Mouse (Mus musculus) midbrain, embryonic 14.5 days (tissue): ENCODE results near the gene Ddx55. TPM values are rescaled to one million over a fixed set of nuclear protein-coding genes. Genes with fewer than 3 reads are reported as not detected.

ENCODE experiments used
- ATAC-seq: fragments of 200-750 bp; cut with Nextera tagmentation; 2 replicates; pipeline ENCODE4 v1.8.0; 2017; ENCODE audit warnings: moderate number of reproducible peaks, moderate library complexity; ENCODE audit not compliant: low FRiP score, low TSS enrichment
- DNase-seq: peaks from one replicate; pipeline ENCODE4 v3.0.0-alpha.2; 2015
- H3K27ac ChIP-seq: fragments of 300-500 bp; sonication (generic); replicated peaks from 2 replicates; pipeline ENCODE4 v1.5.1; 2014; ENCODE audit warnings: mild to moderate bottlenecking, low read depth, low read length, moderate library complexity
- H3K27me3 ChIP-seq: fragments of 300-500 bp; sonication (generic); 2 replicates; pipeline ENCODE4 v1.6.1; 2014; ENCODE audit warnings: low read length, control low read depth, mixed read lengths; ENCODE audit not compliant: control insufficient read depth, insufficient read depth
- H3K36me3 ChIP-seq: fragments of 300-500 bp; sonication (generic); 2 replicates; pipeline ENCODE4 v1.6.1; 2014; ENCODE audit warnings: low read length, control low read depth; ENCODE audit not compliant: control insufficient read depth, insufficient read depth
- H3K4me1 ChIP-seq: fragments of 300-500 bp; sonication (generic); 2 replicates; pipeline ENCODE4 v1.6.1; 2014; ENCODE audit warnings: mild to moderate bottlenecking, antibody characterized with exemption, low read length, control low read depth; ENCODE audit not compliant: control insufficient read depth, insufficient read depth
- H3K4me2 ChIP-seq: fragments of 300-500 bp; sonication (generic); 2 replicates; pipeline ENCODE4 v1.6.1; 2014; ENCODE audit warnings: mild to moderate bottlenecking, low read length, moderate library complexity
- H3K4me3 ChIP-seq: fragments of 300-500 bp; sonication (generic); replicated peaks from 2 replicates; pipeline ENCODE4 v1.5.1; 2014; ENCODE audit warnings: low read depth, low read length
- H3K9ac ChIP-seq: fragments of 300-500 bp; sonication (generic); replicated peaks from 2 replicates; pipeline ENCODE4 v1.6.1; 2014; ENCODE audit warnings: mild to moderate bottlenecking, low read length, moderate library complexity
- H3K9me3 ChIP-seq: fragments of 300-500 bp; sonication (generic); 2 replicates; pipeline ENCODE4 v1.6.1; 2016; ENCODE audit warnings: low read length, control low read depth, mixed read lengths; ENCODE audit not compliant: control insufficient read depth
- WGBS: fragments of 180-500 bp; shearing (Covaris S2); extraction: QIAGEN DNeasy Blood & Tissue Kit; methylation state at CpG from one replicate; pipeline ENCODE4 v1.1.7; 2014; 5-methylcytosine and 5-hydroxymethylcytosine counted together
- polyA plus RNA-seq: library from polyadenylated mRNA; unstranded; fragments of >200 nt; fragmentation: Nextera tagmentation; extraction: Ambion mirVana; gene quantifications from 2 replicates; pipeline ENCODE4 v1.2.1, GENCODE M21; 2014

Gene Ddx55
- polyA plus RNA-seq, 1 experiment from 2014 or later, result 22.1 TPM

- DNase-seq, result peak; percentile 93
- Histone ChIP-seq H3K4me2 (peak within 1 kb of the TSS; percentile 67), H3K9me3 (no peaks in the 10 kb centered on the region), H3K27me3 (no peaks in the 10 kb centered on the region), H3K9ac (peak within 1 kb of the TSS; percentile 65), H3K27ac (peak within 1 kb of the TSS; percentile 77), H3K4me1 (peaks cover 16% of the 10 kb centered on the region), H3K36me3 (no peaks in the 10 kb centered on the region), H3K4me3 (peak within 1 kb of the TSS; percentile 70)
- 1% methylated on average over 82 of the region's 96 CpGs for WGBS
- peak; percentile 93 for ATAC-seq
Measured at GRCm38 (mm10) chr5:124530655-124531582, 21.7 kb upstream of the Ddx55 start, which contains the start of gene Rilpl1. Gene Rilpl1 (minus strand): TSS chr5:124531391.

- WGBS, result 9% methylated on average over 14 of the region's 14 CpGs
- Histone ChIP-seq H3K4me3 (peak overlapping the region; percentile 70), H3K9me3 (no peaks in the 10 kb centered on the region), H3K27ac (peak overlapping the region; percentile 77), H3K9ac (peak overlapping the region; percentile 65), H3K4me2 (peak overlapping the region; percentile 67), H3K4me1 (peaks cover 16% of the 10 kb centered on the region), H3K36me3 (no peaks in the 10 kb centered on the region), H3K27me3 (no peaks in the 10 kb centered on the region)
- no peak; the same call in 1 of the 2 replicates for ATAC-seq
- DNase-seq, result no peak
Measured at GRCm38 (mm10) chr5:124531583-124531930, 21.1 kb upstream of the Ddx55 start.

DNA sequence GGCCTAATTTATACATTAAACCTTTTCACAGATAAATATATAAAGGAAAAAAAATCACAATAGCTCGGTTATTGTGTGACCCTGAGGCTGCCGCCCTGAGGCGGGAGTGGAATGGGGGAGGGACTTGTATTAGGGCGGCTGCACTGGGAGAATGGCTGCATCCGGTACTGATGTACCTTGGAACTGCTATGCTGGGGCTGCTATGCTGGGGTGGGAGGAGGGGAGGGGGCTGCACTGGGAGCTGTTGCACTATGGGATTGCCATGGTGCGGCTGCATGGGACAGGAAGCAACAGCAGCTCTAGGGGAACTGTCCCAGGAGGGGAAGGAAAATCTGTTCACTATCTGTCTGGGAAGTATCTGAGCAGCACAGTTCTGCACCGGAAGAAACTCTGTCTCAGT, 20.2 kb upstream of the Ddx55 start:
- WGBS, result 34% methylated on average over 7 of the region's 7 CpGs
- DNase-seq, result peak; percentile 4
- ATAC-seq, result no peak

DNA sequence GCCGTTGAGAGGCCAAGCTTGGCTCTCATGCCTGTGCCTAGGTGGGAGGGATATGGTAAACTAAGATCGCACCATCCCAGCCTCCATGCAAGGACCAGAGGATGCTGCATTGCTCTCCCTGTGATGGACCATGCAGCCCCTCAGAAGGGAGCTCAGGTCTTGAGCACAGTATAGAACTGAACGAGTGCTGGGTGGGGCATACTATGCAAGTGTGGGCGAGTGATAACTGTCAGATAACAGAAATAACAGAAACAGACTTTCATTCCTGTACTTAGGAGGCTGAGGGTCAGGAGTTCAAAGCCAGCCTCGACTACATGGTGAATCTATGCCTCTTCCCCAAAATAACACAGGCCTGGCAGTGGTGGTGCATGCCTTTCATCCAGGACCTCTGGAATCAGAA, 17.6 kb upstream of the Ddx55 start:
- Histone ChIP-seq H3K9me3 (no peaks in the 10 kb centered on the region), H3K4me2 (no peak overlapping the region), H3K27me3 (no peaks in the 10 kb centered on the region), H3K27ac (no peak overlapping the region), H3K36me3 (no peaks in the 10 kb centered on the region), H3K9ac (no peak overlapping the region), H3K4me1 (peaks cover 5% of the 10 kb centered on the region; the same call in 1 of the 2 replicates), H3K4me3 (no peak overlapping the region)
- DNase-seq (no peak), ATAC-seq (no peak)
- 74% methylated on average over 5 of the region's 5 CpGs for WGBS

More for the DNA sequence above, 20.2 kb upstream of the Ddx55 start:
- H3K27me3 ChIP-seq, result no peaks in the 10 kb centered on the region
- no peaks in the 10 kb centered on the region for H3K36me3 ChIP-seq
- no peaks in the 10 kb centered on the region for H3K9me3 ChIP-seq
- H3K9ac ChIP-seq, result no peak overlapping the region
- H3K4me3 ChIP-seq, result no peak overlapping the region
- no peak overlapping the region for H3K4me2 ChIP-seq
- peaks cover 16% of the 10 kb centered on the region for H3K4me1 ChIP-seq
- H3K27ac ChIP-seq, result no peak overlapping the region

GRCm38 (mm10) chr5:124536776-124537175, 15.9 kb upstream of the Ddx55 start:
- Histone ChIP-seq H3K4me2 (peak overlapping the region; percentile 40), H3K36me3 (no peaks in the 10 kb centered on the region), H3K9me3 (no peaks in the 10 kb centered on the region), H3K4me3 (no peak overlapping the region), H3K27me3 (no peaks in the 10 kb centered on the region), H3K27ac (no peak overlapping the region), H3K4me1 (peaks cover 3% of the 10 kb centered on the region), H3K9ac (peak overlapping the region; percentile 12; the same call in 1 of the 2 replicates)
- DNase-seq, result peak; percentile 28
- ATAC-seq, result no peak
- WGBS, result 4% methylated on average over 17 of the region's 17 CpGs

- Histone ChIP-seq H3K9me3 (no peaks in the 10 kb centered on the region), H3K36me3 (peaks cover 13% of the 10 kb centered on the region), H3K4me1 (peaks cover 7% of the 10 kb centered on the region), H3K27me3 (no peaks in the 10 kb centered on the region), H3K4me2 (no peak overlapping the region), H3K4me3 (no peak overlapping the region), H3K9ac (no peak overlapping the region), H3K27ac (no peak overlapping the region)
- DNase-seq (peak; percentile 54), ATAC-seq (no peak)
- 77% methylated on average over 16 of the region's 16 CpGs for WGBS
Measured at GRCm38 (mm10) chr5:124538813-124539792, 13.6 kb upstream of the Ddx55 start.

DNA sequence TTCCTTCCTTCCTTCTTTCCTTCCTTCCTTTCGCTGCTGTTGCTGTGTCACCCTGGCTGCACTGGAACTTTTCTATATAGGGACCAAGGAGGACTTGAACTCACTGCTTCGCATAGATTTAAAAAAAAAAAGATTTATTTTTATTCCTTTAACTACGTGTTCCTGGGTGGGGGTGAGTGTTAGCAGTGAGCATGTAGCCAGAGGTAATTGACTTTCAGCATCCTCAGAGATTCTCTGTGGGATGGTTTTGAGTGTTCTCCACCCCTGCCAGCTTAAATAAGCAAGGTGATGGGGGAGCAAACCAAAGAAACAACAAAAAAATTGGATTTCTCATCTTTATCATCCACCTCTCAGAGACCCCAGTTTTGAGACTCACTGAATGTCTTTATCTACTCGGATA, 12.8 kb upstream of the Ddx55 start:
- peak overlapping the region; percentile 66; the same call in 1 of the 2 replicates for H3K27ac ChIP-seq
- H3K9ac ChIP-seq, result no peak overlapping the region
- H3K27me3 ChIP-seq, result no peaks in the 10 kb centered on the region
- 74% methylated on average over 4 of the region's 4 CpGs for whole genome bisulfite sequencing
- H3K36me3 ChIP-seq, result peaks cover 21% of the 10 kb centered on the region
- ATAC-seq (no peak), DNase-seq (no peak)
- peak overlapping the region; percentile 38 for H3K4me2 ChIP-seq
- peaks cover 7% of the 10 kb centered on the region for H3K4me1 ChIP-seq
- peak overlapping the region; percentile 86; the same call in 1 of the 2 replicates for H3K4me3 ChIP-seq
- H3K9me3 ChIP-seq, result no peaks in the 10 kb centered on the region

- Histone ChIP-seq H3K27ac (peak within 1 kb of the TSS; percentile 74), H3K4me1 (peaks cover 7% of the 10 kb centered on the region), H3K9ac (peak within 1 kb of the TSS; percentile 76), H3K36me3 (peaks cover 25% of the 10 kb centered on the region), H3K4me2 (peak within 1 kb of the TSS; percentile 71), H3K27me3 (no peaks in the 10 kb centered on the region), H3K9me3 (no peaks in the 10 kb centered on the region), H3K4me3 (peak within 1 kb of the TSS; percentile 86)
- ATAC-seq, result peak; percentile 96
- peak; percentile 99 for DNase-seq
- WGBS, result under 1% methylated on average over 35 of the region's 35 CpGs
Measured at GRCm38 (mm10) chr5:124540383-124540786, 12.3 kb upstream of the Ddx55 start, which contains the start of gene Tmed2. Gene Tmed2 (plus strand): TSS chr5:124540695.
